Mouse (Mus musculus): ENCODE results near the gene Ttc34. TPM values are rescaled to one million over a fixed set of nuclear protein-coding genes. Genes with fewer than 3 reads are reported as not detected.
A peak's percentile ranks its signal among the peaks of the same experiment; 100 is the strongest.

The Ttc34 gene
- polyA plus RNA-seq, 1 experiment = 19.9 TPM

GRCm38 (mm10) chr4:154867257-154867656 is 30.0 kb downstream of the Ttc34 start:
- TF ChIP-seq POLR2A (IDR thresholded peaks at IDR 0.05; ENCODE audit: control insufficient read depth, low read depth, low read length) = no peak
- no peak for TF ChIP-seq CTCF (IDR thresholded peaks at IDR 0.05; ENCODE audit: control insufficient read depth, insufficient read depth, insufficient replicate concordance, low read depth, low read length)
- H3K4me1 ChIP-seq (ENCODE audit: control insufficient read depth, insufficient read depth, low read length) = peaks cover 20% of the 10 kb centered on the region
- no peaks in the 10 kb centered on the region for H3K27me3 ChIP-seq (ENCODE audit: control insufficient read depth, insufficient read depth, low read length)
- H3K4me3 ChIP-seq (ENCODE audit: control insufficient read depth, low read depth, low read length) = peak overlapping the region; percentile 88
- no peaks in the 10 kb centered on the region for H3K36me3 ChIP-seq (ENCODE audit: control insufficient read depth, insufficient read depth, low read length)
- H3K27ac ChIP-seq (ENCODE audit: control insufficient read depth, insufficient read depth, low read depth, low read length) = no peak overlapping the region

GRCm38 (mm10) chr4:154869440-154869839 is 32.2 kb downstream of the Ttc34 start, which contains the start of gene Mmel1:
Gene Mmel1, plus strand, starts transcription at chr4:154869585.
- TF ChIP-seq POLR2A (IDR thresholded peaks at IDR 0.05; ENCODE audit: control insufficient read depth, low read depth, low read length) = peak; percentile 67; the same call in 1 of the 2 replicates
- no peak for TF ChIP-seq CTCF (IDR thresholded peaks at IDR 0.05; ENCODE audit: control insufficient read depth, insufficient read depth, insufficient replicate concordance, low read depth, low read length)
- no peaks in the 10 kb centered on the region for H3K36me3 ChIP-seq (ENCODE audit: control insufficient read depth, insufficient read depth, low read length)
- peak within 1 kb of the TSS; percentile 5 for H3K27ac ChIP-seq (ENCODE audit: control insufficient read depth, insufficient read depth, low read depth, low read length)
- peak within 1 kb of the TSS; percentile 88 for H3K4me3 ChIP-seq (ENCODE audit: control insufficient read depth, low read depth, low read length)
- no peaks in the 10 kb centered on the region for H3K27me3 ChIP-seq (ENCODE audit: control insufficient read depth, insufficient read depth, low read length)
- H3K4me1 ChIP-seq (ENCODE audit: control insufficient read depth, insufficient read depth, low read length) = peaks cover 13% of the 10 kb centered on the region

GRCm38 (mm10) chr4:154870721-154871120 is 33.5 kb downstream of the Ttc34 start:
- no peaks in the 10 kb centered on the region for H3K27me3 ChIP-seq (ENCODE audit: control insufficient read depth, insufficient read depth, low read length)

GRCm38 (mm10) chr4:154871757-154872251 is 34.5 kb downstream of the Ttc34 start:
- H3K4me3 ChIP-seq (ENCODE audit: control insufficient read depth, low read depth, low read length) = peak overlapping the region; percentile 88
- TF ChIP-seq CTCF (IDR thresholded peaks at IDR 0.05; ENCODE audit: control insufficient read depth, insufficient read depth, insufficient replicate concordance, low read depth, low read length) (no peak), POLR2A (IDR thresholded peaks at IDR 0.05; ENCODE audit: control insufficient read depth, low read depth, low read length) (no peak)

More at GRCm38 (mm10) chr4:154870721-154871120, 33.5 kb downstream of the Ttc34 start:
- TF ChIP-seq POLR2A (IDR thresholded peaks at IDR 0.05; ENCODE audit: control insufficient read depth, low read depth, low read length) (no peak), CTCF (IDR thresholded peaks at IDR 0.05; ENCODE audit: control insufficient read depth, insufficient read depth, insufficient replicate concordance, low read depth, low read length) (no peak)
- peaks cover under 1% of the 10 kb centered on the region; the same call in 1 of the 2 replicates for H3K4me1 ChIP-seq (ENCODE audit: control insufficient read depth, insufficient read depth, low read length)
- no peaks in the 10 kb centered on the region for H3K36me3 ChIP-seq (ENCODE audit: control insufficient read depth, insufficient read depth, low read length)
- no peak overlapping the region for H3K27ac ChIP-seq (ENCODE audit: control insufficient read depth, insufficient read depth, low read depth, low read length)
- peak overlapping the region; percentile 88 for H3K4me3 ChIP-seq (ENCODE audit: control insufficient read depth, low read depth, low read length)

GRCm38 (mm10) chr4:154873186-154873585 is 35.9 kb downstream of the Ttc34 start:
- peak overlapping the region; percentile 54 for H3K4me3 ChIP-seq (ENCODE audit: control insufficient read depth, low read depth, low read length)
- no peaks in the 10 kb centered on the region for H3K36me3 ChIP-seq (ENCODE audit: control insufficient read depth, insufficient read depth, low read length)
- H3K27ac ChIP-seq (ENCODE audit: control insufficient read depth, insufficient read depth, low read depth, low read length) = no peak overlapping the region
- TF ChIP-seq CTCF (IDR thresholded peaks at IDR 0.05; ENCODE audit: control insufficient read depth, insufficient read depth, insufficient replicate concordance, low read depth, low read length) = no peak
- no peak for TF ChIP-seq POLR2A (IDR thresholded peaks at IDR 0.05; ENCODE audit: control insufficient read depth, low read depth, low read length)
- no peaks in the 10 kb centered on the region for H3K27me3 ChIP-seq (ENCODE audit: control insufficient read depth, insufficient read depth, low read length)
- H3K4me1 ChIP-seq (ENCODE audit: control insufficient read depth, insufficient read depth, low read length) = no peaks in the 10 kb centered on the region; the same call in 1 of the 2 replicates

More at GRCm38 (mm10) chr4:154871757-154872251, 34.5 kb downstream of the Ttc34 start:
- no peaks in the 10 kb centered on the region; the same call in 1 of the 2 replicates for H3K4me1 ChIP-seq (ENCODE audit: control insufficient read depth, insufficient read depth, low read length)
- no peaks in the 10 kb centered on the region for H3K27me3 ChIP-seq (ENCODE audit: control insufficient read depth, insufficient read depth, low read length)
- no peak overlapping the region for H3K27ac ChIP-seq (ENCODE audit: control insufficient read depth, insufficient read depth, low read depth, low read length)
- H3K36me3 ChIP-seq (ENCODE audit: control insufficient read depth, insufficient read depth, low read length) = no peaks in the 10 kb centered on the region

GRCm38 (mm10) chr4:154877864-154878548 is 40.7 kb downstream of the Ttc34 start:
- TF ChIP-seq POLR2A (IDR thresholded peaks at IDR 0.05; ENCODE audit: control insufficient read depth, low read depth, low read length) = peak; percentile 80
- peak; percentile 96 for TF ChIP-seq CTCF (IDR thresholded peaks at IDR 0.05; ENCODE audit: control insufficient read depth, insufficient read depth, insufficient replicate concordance, low read depth, low read length)
- Histone ChIP-seq H3K36me3 (ENCODE audit: control insufficient read depth, insufficient read depth, low read length) (no peaks in the 10 kb centered on the region), H3K4me3 (ENCODE audit: control insufficient read depth, low read depth, low read length) (peak overlapping the region; percentile 76), H3K27me3 (ENCODE audit: control insufficient read depth, insufficient read depth, low read length) (no peaks in the 10 kb centered on the region), H3K27ac (ENCODE audit: control insufficient read depth, insufficient read depth, low read depth, low read length) (peak overlapping the region; percentile 78; the same call in 1 of the 2 replicates), H3K4me1 (ENCODE audit: control insufficient read depth, insufficient read depth, low read length) (peaks cover 6% of the 10 kb centered on the region; the same call in 1 of the 2 replicates)

GRCm38 (mm10) chr4:154880730-154881129 is 43.5 kb downstream of the Ttc34 start:
- H3K27me3 ChIP-seq (ENCODE audit: control insufficient read depth, insufficient read depth, low read length) = no peaks in the 10 kb centered on the region
- no peak overlapping the region for H3K27ac ChIP-seq (ENCODE audit: control insufficient read depth, insufficient read depth, low read depth, low read length)
- H3K4me1 ChIP-seq (ENCODE audit: control insufficient read depth, insufficient read depth, low read length) = peaks cover 6% of the 10 kb centered on the region; the same call in 1 of the 2 replicates
- TF ChIP-seq POLR2A (IDR thresholded peaks at IDR 0.05; ENCODE audit: control insufficient read depth, low read depth, low read length) (no peak), CTCF (IDR thresholded peaks at IDR 0.05; ENCODE audit: control insufficient read depth, insufficient read depth, insufficient replicate concordance, low read depth, low read length) (no peak)
- no peak overlapping the region for H3K4me3 ChIP-seq (ENCODE audit: control insufficient read depth, low read depth, low read length)
- H3K36me3 ChIP-seq (ENCODE audit: control insufficient read depth, insufficient read depth, low read length) = no peaks in the 10 kb centered on the region
